Mouse (Mus musculus): ENCODE results near the gene Nlrx1. TPM values are rescaled to one million over a fixed set of nuclear protein-coding genes. Genes with fewer than 3 reads are reported as not detected.

Gene Nlrx1
- polyA plus RNA-seq, 1 experiment from 2014 or later = 3.3 TPM

DNA sequence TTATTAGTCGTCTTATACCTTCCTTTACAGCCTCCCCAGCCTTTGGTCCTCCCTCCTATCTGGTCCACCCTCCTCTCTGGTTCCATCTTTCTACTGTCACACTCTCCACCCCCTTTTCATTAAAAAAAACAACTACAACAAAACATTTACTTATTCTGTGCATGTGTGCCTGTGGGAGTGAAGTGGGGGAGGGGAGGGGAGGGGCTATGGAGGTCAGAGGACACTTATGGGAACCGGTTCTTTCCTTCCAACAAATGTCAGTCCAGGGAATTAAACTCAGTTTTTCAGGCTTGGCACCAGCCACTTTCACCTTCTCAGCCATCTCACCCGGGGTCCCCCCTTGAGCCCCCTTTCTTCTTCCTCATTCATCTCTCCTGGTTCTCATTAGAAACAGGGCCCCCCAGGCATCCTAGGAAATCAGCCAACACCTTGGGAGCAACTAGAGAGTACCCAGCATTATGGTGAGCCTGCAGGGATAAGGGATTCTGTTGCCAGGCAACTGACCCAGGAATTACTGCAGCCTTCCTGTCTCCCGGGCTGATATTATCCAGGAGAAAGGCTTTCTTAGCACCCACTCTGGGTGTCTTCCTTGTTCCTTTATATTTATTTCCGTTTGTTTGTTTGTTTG lies 13.8 kb downstream of the Nlrx1 start:
- WGBS (ENCODE audit: missing documents) = 78% methylated on average over 5 of the region's 5 CpGs
- Histone ChIP-seq H3K36me3 (ENCODE audit: inconsistent target) (peaks cover 15% of the 10 kb centered on the region; the same call in 1 of the 2 replicates), H3K79me2 (ENCODE audit: inconsistent target) (no peaks in the 10 kb centered on the region), H3K27ac (no peak overlapping the region), H3K4me3 (ENCODE audit: inconsistent target) (no peak overlapping the region)

DNA sequence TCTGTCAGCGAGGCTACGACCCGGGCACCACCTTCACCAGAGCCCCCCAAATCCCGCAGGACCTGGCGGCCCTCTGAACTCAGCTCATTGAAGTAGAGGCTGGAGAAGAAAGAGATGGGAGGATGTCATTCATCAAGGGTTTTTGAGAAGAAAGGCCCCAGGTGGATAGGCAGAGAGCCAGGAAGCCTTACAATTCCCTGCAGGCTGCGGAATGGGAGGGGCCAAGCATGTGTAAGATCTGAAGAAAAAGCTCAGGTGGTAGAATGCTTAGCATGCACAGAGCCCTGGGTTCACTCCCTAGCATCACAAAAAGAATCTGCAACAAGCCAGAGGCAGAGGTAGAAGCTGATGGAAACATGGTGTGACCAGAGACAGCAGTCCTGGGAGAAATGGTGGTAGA lies 15.0 kb downstream of the Nlrx1 start:
- Histone ChIP-seq H3K36me3 (ENCODE audit: inconsistent target) (peaks cover 15% of the 10 kb centered on the region; the same call in 1 of the 2 replicates), H3K27ac (no peak overlapping the region), H3K79me2 (ENCODE audit: inconsistent target) (no peaks in the 10 kb centered on the region), H3K4me3 (ENCODE audit: inconsistent target) (no peak overlapping the region)
- 97% methylated on average over 6 of the region's 6 CpGs for WGBS (ENCODE audit: missing documents)

DNA sequence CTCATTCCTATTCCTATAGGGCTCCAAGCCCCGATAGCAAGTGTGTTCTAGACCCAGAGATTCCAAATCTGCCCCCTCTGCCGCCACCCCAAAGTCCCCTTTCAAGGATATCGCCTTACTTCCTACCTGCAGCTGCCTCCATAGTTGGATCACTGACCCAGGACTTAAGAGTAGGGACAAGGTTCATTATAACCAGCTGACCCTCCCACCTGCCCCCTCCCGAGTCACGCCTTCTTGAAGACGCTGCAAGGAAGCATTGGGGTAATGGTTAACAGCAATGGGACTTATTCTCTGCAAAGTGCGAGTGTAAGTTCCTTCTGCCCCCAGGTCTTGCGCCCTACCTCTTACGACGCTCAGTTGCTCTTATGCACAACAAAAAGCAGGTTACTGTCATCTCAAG lies 17.1 kb downstream of the Nlrx1 start, which contains the start of gene Pdzd3:
Gene Pdzd3 (minus strand): TSS at position 158 of the 400 bp plus-strand sequence.
- Histone ChIP-seq H3K4me3 (ENCODE audit: inconsistent target) (no peak within 1 kb of the TSS), H3K36me3 (ENCODE audit: inconsistent target) (peaks cover 15% of the 10 kb centered on the region; the same call in 1 of the 2 replicates), H3K27ac (no peak within 1 kb of the TSS), H3K79me2 (ENCODE audit: inconsistent target) (no peaks in the 10 kb centered on the region)
- WGBS (ENCODE audit: missing documents) = 96% methylated on average over 10 of the region's 10 CpGs

DNA sequence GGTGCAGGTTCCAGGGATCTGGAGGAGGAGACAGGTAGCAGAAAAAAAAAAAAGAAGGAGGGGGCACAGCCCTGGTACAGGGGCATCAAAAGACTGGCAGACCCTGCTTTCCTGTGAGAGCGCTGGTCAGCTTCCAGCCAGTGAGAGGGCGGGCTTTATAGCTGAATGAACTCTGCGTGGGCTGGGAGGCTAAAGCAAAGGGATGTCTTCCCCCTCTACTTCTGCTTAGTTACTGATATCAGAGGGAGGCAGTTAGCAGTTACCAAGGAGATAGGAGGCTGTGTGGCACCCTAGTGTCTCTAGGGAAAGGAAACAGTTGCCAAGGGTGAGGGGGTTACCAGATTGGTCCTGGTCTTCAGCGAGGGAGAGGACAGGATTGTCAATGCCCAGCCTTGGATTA lies 18.0 kb downstream of the Nlrx1 start:
- Histone ChIP-seq H3K27ac (no peak overlapping the region), H3K4me3 (ENCODE audit: inconsistent target) (no peak overlapping the region), H3K36me3 (ENCODE audit: inconsistent target) (peaks cover 15% of the 10 kb centered on the region; the same call in 1 of the 2 replicates), H3K79me2 (ENCODE audit: inconsistent target) (no peaks in the 10 kb centered on the region)
- WGBS (ENCODE audit: missing documents) = 78% methylated on average over 4 of the region's 4 CpGs

GRCm38 (mm10) chr9:44249181-44250146 lies 18.9 kb downstream of the Nlrx1 start:
- no peak overlapping the region for H3K4me3 ChIP-seq (ENCODE audit: inconsistent target)
- peaks cover 15% of the 10 kb centered on the region; the same call in 1 of the 2 replicates for H3K36me3 ChIP-seq (ENCODE audit: inconsistent target)
- 44% methylated on average over 24 of the region's 26 CpGs for WGBS (ENCODE audit: missing documents)
- H3K27ac ChIP-seq = no peak overlapping the region
- no peaks in the 10 kb centered on the region for H3K79me2 ChIP-seq (ENCODE audit: inconsistent target)

DNA sequence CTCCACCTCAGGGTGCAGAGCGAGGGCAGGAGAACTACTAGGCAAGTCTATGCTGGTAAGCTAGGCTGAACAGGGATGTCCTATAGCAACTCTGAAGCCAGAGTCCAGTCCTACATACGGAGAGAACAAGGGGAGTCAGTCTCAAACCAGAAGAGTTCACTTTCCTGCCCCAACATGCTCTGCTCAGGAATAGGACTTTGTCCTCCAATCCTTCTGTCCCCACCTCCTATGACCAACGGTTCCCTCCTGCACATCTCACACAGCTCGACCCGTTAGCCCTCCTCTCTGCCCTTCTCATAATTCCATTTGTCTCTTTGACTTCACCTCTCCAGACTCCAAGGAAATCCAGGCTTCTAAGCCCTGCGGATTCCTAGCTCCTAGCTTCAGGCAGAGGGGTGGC lies 20.5 kb downstream of the Nlrx1 start:
- Histone ChIP-seq H3K79me2 (ENCODE audit: inconsistent target) (no peaks in the 10 kb centered on the region), H3K4me3 (ENCODE audit: inconsistent target) (no peak overlapping the region), H3K27ac (no peak overlapping the region), H3K36me3 (ENCODE audit: inconsistent target) (peaks cover 5% of the 10 kb centered on the region; the same call in 1 of the 2 replicates)
- 77% methylated on average over 6 of the region's 6 CpGs for WGBS (ENCODE audit: missing documents)

DNA sequence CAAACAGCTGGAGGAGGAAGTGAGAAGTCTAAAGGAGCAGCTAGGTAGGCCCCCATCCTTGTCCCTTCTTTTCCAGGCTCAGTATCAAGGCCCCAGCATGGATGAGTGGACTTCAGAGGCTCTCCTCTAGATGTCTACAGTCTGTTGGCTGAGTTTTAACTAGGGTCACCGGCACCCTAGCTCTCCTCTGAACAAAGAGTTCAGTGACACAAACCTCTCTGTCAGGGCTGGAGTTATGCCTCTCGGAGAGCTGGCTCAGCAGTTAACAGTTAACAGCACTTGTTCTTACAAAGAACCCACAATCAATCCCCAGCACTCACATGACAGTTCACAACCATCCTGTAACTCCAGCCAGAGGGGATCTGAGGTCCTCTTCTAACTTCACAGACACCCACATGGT lies 24.8 kb downstream of the Nlrx1 start:
- Histone ChIP-seq H3K36me3 (ENCODE audit: inconsistent target) (no peaks in the 10 kb centered on the region), H3K4me3 (ENCODE audit: inconsistent target) (no peak overlapping the region), H3K27ac (no peak overlapping the region), H3K79me2 (ENCODE audit: inconsistent target) (no peaks in the 10 kb centered on the region)
- 94% methylated on average over 2 of the region's 2 CpGs for WGBS (ENCODE audit: missing documents)

- WGBS (ENCODE audit: missing documents) = 75% methylated on average over 8 of the region's 9 CpGs
These were observed 27.0 kb downstream of the Nlrx1 start for GRCm38 (mm10) chr9:44241418-44241817.

DNA sequence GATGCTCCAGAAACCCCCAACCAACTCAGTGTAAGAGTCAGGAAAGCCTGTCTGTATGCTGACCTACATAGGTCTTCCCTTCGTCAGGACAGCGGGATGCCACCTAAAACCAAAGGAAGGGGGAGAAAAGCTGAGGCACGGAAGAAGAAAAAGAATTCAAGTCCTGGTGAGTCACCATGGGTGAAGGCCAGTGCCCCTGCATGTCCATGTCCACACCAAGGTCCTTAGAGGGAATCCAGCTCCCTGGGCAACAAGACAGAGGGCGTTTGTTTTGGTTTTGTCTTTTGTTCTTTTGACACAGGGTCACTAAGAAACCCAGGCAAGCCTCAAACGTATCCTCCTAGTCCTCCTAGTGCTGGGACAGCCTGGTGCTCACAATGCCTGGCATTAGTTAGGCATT lies 27.5 kb downstream of the Nlrx1 start:
- Histone ChIP-seq H3K79me2 (ENCODE audit: inconsistent target) (no peaks in the 10 kb centered on the region), H3K4me3 (ENCODE audit: inconsistent target) (no peak overlapping the region), H3K27ac (no peak overlapping the region), H3K36me3 (ENCODE audit: inconsistent target) (no peaks in the 10 kb centered on the region)
- WGBS (ENCODE audit: missing documents) = 94% methylated on average over 4 of the region's 5 CpGs

More at GRCm38 (mm10) chr9:44241418-44241817, 27.0 kb downstream of the Nlrx1 start:
- H3K79me2 ChIP-seq (ENCODE audit: inconsistent target) = no peaks in the 10 kb centered on the region
- no peak overlapping the region for H3K27ac ChIP-seq
- no peak overlapping the region for H3K4me3 ChIP-seq (ENCODE audit: inconsistent target)
- no peaks in the 10 kb centered on the region for H3K36me3 ChIP-seq (ENCODE audit: inconsistent target)

- Histone ChIP-seq H3K36me3 (ENCODE audit: inconsistent target) (no peaks in the 10 kb centered on the region), H3K27ac (no peak within 1 kb of the TSS), H3K4me3 (ENCODE audit: inconsistent target) (no peak within 1 kb of the TSS), H3K79me2 (ENCODE audit: inconsistent target) (no peaks in the 10 kb centered on the region)
- 60% methylated on average over 2 of the region's 2 CpGs for WGBS (ENCODE audit: missing documents)
These were observed 28.0 kb downstream of the Nlrx1 start, which contains the start of gene Ccdc153 for GRCm38 (mm10) chr9:44240399-44240798. Gene Ccdc153 (plus strand): TSS chr9:44240676.

DNA sequence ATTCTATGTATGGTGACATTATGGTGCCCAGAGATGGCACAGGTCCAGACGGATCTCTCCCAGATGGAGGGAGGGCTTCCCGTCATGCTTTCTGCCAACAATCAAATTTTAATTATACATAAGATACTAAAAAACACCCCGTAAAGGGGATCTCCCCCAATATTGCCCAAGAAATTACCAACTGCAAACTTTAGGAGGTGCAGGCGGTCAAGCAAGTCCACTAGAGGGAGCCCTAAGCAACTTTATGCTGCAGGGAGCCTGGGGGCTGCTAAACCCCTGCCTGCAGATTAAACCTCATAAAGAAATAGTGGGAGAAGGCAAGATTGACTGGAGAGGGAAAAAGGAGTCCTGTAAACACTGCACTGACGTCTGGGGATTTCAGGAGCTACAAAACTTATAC lies 29.0 kb downstream of the Nlrx1 start:
- Histone ChIP-seq H3K79me2 (ENCODE audit: inconsistent target) (no peaks in the 10 kb centered on the region), H3K4me3 (ENCODE audit: inconsistent target) (no peak overlapping the region), H3K27ac (no peak overlapping the region), H3K36me3 (ENCODE audit: inconsistent target) (no peaks in the 10 kb centered on the region)
- 13% methylated on average over 5 of the region's 5 CpGs for WGBS (ENCODE audit: missing documents)

DNA sequence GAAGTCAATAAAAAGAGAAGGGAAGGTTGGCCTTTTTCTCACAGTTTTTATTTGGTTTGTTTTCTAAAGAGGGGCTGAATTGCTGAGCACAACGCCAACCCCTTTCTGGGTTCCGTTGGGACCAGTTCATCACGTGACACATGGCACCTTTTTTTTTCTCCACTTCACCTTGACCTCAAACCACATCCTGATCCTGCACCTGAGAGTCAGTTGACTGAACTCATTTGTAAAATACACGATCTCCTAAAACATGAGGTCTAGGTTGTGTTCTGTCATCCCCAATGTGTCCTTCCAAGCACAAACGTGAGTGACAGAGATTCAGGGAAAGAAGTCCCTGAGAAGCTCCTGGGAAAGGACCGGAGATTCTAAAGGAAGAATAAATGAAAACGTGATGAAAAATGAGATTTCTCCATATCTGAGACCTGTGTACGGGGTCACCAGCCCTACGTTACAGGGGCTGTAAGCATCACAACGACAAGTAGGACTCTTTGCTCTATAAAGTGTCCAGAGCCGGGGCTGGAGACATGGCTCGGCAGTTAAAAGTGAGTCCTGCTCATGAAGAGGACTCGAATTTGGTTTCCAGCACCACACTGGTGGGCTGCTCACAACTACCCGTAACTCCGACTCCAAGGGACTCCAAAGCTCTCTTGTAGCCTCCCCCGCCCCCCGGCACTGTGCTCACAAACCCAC lies 29.8 kb downstream of the Nlrx1 start:
- 80% methylated on average over 15 of the region's 17 CpGs for WGBS (ENCODE audit: missing documents)

DNA sequence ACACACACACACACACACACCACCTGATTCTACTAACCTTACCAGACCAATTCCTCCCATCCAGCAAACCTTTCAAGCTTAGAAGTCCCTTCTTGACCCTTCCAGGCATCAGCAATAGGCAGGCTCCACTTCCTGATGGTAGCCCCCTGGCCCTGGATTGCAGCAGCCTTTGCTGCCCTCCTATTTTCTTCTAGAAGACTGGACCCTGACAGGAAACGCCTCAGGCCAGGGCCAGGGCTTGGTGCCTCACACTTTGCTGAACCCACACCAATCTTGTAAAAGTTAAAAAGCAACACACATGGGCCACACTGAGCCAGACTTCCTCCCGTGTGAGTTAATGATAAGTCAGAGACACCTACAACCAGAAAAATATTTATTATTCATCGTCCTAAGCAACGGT lies 31.3 kb downstream of the Nlrx1 start:
- H3K79me2 ChIP-seq (ENCODE audit: inconsistent target) = peaks cover 13% of the 10 kb centered on the region
- H3K4me3 ChIP-seq (ENCODE audit: inconsistent target) = no peak overlapping the region
- WGBS (ENCODE audit: missing documents) = 89% methylated on average over 4 of the region's 4 CpGs
- H3K36me3 ChIP-seq (ENCODE audit: inconsistent target) = no peaks in the 10 kb centered on the region
- no peak overlapping the region for H3K27ac ChIP-seq

More for the DNA sequence above, 29.8 kb downstream of the Nlrx1 start:
- Histone ChIP-seq H3K4me3 (ENCODE audit: inconsistent target) (no peak overlapping the region), H3K27ac (no peak overlapping the region), H3K36me3 (ENCODE audit: inconsistent target) (no peaks in the 10 kb centered on the region), H3K79me2 (ENCODE audit: inconsistent target) (no peaks in the 10 kb centered on the region)

DNA sequence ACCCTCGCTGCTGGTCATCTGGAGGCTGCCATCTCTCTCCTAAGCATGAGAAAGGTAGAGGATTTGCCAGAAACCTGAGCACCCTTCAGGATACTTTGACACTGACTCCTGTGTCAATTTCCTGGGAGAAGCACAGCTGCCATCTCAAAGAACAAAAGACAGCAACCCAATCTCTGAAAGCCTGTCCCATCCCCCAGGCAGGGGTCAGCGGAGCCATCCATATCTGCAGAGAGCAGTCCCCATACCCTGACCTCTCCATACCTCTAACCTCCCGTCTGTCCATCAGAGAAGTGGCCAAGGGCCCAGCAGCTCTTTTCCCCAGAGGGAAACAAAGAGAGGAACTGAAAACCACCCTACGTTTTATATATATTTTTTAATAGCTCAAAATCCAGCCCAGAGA lies 31.8 kb downstream of the Nlrx1 start:
- H3K4me3 ChIP-seq (ENCODE audit: inconsistent target) = no peak overlapping the region
- peaks cover 18% of the 10 kb centered on the region for H3K79me2 ChIP-seq (ENCODE audit: inconsistent target)
- H3K36me3 ChIP-seq (ENCODE audit: inconsistent target) = no peaks in the 10 kb centered on the region
- 53% methylated on average over 4 of the region's 4 CpGs for WGBS (ENCODE audit: missing documents)
- 0 out of 2 replicates have a peak overlapping the region, but pooled peaks have one; percentile 95 for H3K27ac ChIP-seq

All from macrophage (primary cell).